Mouse (Mus musculus) liver, adult 2 months (tissue): Measurements from ENCODE around the gene Cacna1c. TPM values are rescaled to one million over a fixed set of nuclear protein-coding genes. Genes with fewer than 3 reads are reported as not detected.

Experiments used
- DNase-seq: peaks from one replicate; pipeline ENCODE4 v3.0.0-alpha.2; 2011; ENCODE audit warnings: low read depth, low spot score; ENCODE audit errors: extremely low read depth
- H3K27ac ChIP-seq: fragments of 200-500 bp; replicated peaks from 2 replicates; pipeline ENCODE4 v1.5.1; 2012; ENCODE audit warnings: low read depth, mild to moderate bottlenecking, control low read depth, inconsistent platforms, low read length; ENCODE audit not compliant: insufficient read depth
- H3K27me3 ChIP-seq: fragments of 200-500 bp; 2 replicates; pipeline ENCODE4 v1.6.1; 2012; ENCODE audit warnings: mild to moderate bottlenecking, moderate library complexity, low read length, inconsistent platforms; ENCODE audit not compliant: control insufficient read depth, insufficient read depth
- H3K36me3 ChIP-seq: fragments of 200-500 bp; 2 replicates; pipeline ENCODE4 v1.6.1; 2012; ENCODE audit warnings: low read length, inconsistent platforms; ENCODE audit not compliant: control insufficient read depth, insufficient read depth
- H3K4me1 ChIP-seq: fragments of 200-500 bp; 2 replicates; pipeline ENCODE4 v1.6.1; 2011; ENCODE audit warnings: low read length; ENCODE audit not compliant: control insufficient read depth, insufficient read depth
- H3K4me3 ChIP-seq: fragments of 200-500 bp; 2 replicates; pipeline ENCODE4 v1.5.1; 2011; ENCODE audit warnings: low read depth, mild to moderate bottlenecking, control low read depth, low read length, moderate library complexity; ENCODE audit not compliant: insufficient read depth
- H3K79me2 ChIP-seq: fragments of 200-500 bp; 2 replicates; pipeline ENCODE4 v1.6.1; 2012; ENCODE audit warnings: inconsistent platforms, mild to moderate bottlenecking, low read length, moderate library complexity; ENCODE audit not compliant: control insufficient read depth, insufficient read depth
- H3K9ac ChIP-seq: fragments of 200-500 bp; 2 replicates; pipeline ENCODE4 v1.6.1; 2012; ENCODE audit warnings: low read depth, mild to moderate bottlenecking, control low read depth, inconsistent platforms, low read length
- CTCF ChIP-seq: fragments of 200-500 bp; IDR thresholded peaks from 2 replicates; pipeline ENCODE4 v1.5.1; 2011; ENCODE audit warnings: low read depth, low read length, control low read depth
- POLR2A ChIP-seq: fragments of 200-500 bp; IDR thresholded peaks from 2 replicates; pipeline ENCODE4 v1.6.1; 2011; ENCODE audit warnings: low read length, control low read depth; ENCODE audit not compliant: insufficient read depth; ENCODE audit errors: extremely low read depth
- WGBS: fragments of 180-500 bp; shearing (Covaris S2); methylation state at CpG from one replicate; pipeline ENCODE4 v1.1.7; 2018; 5-methylcytosine and 5-hydroxymethylcytosine counted together
- polyA plus RNA-seq: library from polyadenylated mRNA; depleted of rRNA; stranded (reverse); fragments of >200 nt; gene quantifications from 2 replicates; pipeline ENCODE4 v1.2.3, GENCODE M21; 2012
- total RNA-seq: library from RNA; depleted of rRNA; stranded (reverse); fragments of >200 nt; gene quantifications from 2 replicates; pipeline ENCODE4 v1.2.3, GENCODE M21; 2014

Gene Cacna1c
- total and polyA plus RNA-seq, 2 experiments: 0.09 to 0.18 TPM

DNA sequence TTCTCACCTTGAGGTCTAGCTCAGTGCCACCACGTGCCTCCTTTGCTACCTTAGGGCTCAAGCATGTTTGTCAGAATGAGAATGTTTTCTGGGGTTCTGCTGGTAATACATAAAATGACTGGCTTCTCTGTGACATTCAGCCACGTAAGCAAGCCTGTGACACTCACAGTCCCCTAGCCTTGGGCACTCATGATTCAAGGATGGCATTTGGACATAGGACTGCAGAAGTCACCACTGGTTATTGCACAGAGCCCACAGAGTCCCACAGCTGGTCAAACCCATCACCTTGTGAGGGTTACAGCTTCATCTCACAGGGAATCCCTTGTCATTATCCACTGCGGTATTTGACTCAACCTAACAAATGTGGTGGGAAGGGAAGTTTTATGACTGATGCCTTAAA lies 408.3 kb downstream of the Cacna1c start:
- Histone ChIP-seq H3K27ac (no peak overlapping the region), H3K9ac (no peak overlapping the region), H3K27me3 (no peaks in the 10 kb centered on the region), H3K79me2 (no peaks in the 10 kb centered on the region), H3K36me3 (no peaks in the 10 kb centered on the region), H3K4me1 (no peaks in the 10 kb centered on the region), H3K4me3 (no peak overlapping the region)
- TF ChIP-seq CTCF (no peak), POLR2A (no peak)
- WGBS: 81% methylated on average over 3 of the region's 3 CpGs
- DNase-seq: no peak

- H3K79me2 ChIP-seq: no peaks in the 10 kb centered on the region
- no peaks in the 10 kb centered on the region for H3K36me3 ChIP-seq
- H3K4me1 ChIP-seq: no peaks in the 10 kb centered on the region
- 68% methylated on average over 7 of the region's 7 CpGs for WGBS
- no peak overlapping the region for H3K9ac ChIP-seq
- no peak overlapping the region for H3K4me3 ChIP-seq
- H3K27ac ChIP-seq: no peak overlapping the region
- DNase-seq: no peak
- no peak for TF ChIP-seq CTCF
- TF ChIP-seq POLR2A: no peak
- H3K27me3 ChIP-seq: no peaks in the 10 kb centered on the region
Observed at GRCm38 (mm10) chr6:118780280-118780679, 415.9 kb downstream of the Cacna1c start.

GRCm38 (mm10) chr6:118779201-118779600 lies 417.0 kb downstream of the Cacna1c start:
- H3K79me2 ChIP-seq: no peaks in the 10 kb centered on the region
- TF ChIP-seq POLR2A (no peak), CTCF (no peak)
- H3K4me3 ChIP-seq: no peak overlapping the region
- no peaks in the 10 kb centered on the region for H3K36me3 ChIP-seq
- no peaks in the 10 kb centered on the region for H3K4me1 ChIP-seq
- WGBS: 81% methylated on average over 8 of the region's 8 CpGs
- no peaks in the 10 kb centered on the region for H3K27me3 ChIP-seq
- H3K9ac ChIP-seq: no peak overlapping the region
- DNase-seq: no peak
- no peak overlapping the region for H3K27ac ChIP-seq

DNA sequence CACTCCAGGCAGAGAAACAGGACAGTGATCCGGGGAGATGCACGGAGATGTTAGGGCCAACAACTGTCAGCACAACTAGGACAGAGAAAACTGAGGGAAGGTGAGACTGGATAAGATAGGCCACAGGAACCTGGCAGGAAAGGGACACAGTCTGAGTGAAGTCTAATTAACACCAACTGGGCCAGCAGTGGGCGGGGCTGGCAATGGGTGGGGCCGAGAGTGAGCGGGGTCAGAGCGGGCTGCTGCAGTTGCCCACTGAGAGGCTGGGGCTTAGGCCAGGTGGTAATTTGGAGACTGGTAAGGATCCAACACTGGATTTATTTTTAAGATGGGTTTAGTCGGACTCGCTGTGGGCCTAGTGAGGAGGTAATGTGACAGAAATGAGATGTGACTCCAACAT lies 418.8 kb downstream of the Cacna1c start:
- Histone ChIP-seq H3K4me1 (no peaks in the 10 kb centered on the region), H3K4me3 (no peak overlapping the region), H3K79me2 (no peaks in the 10 kb centered on the region), H3K9ac (no peak overlapping the region), H3K27me3 (no peaks in the 10 kb centered on the region), H3K27ac (no peak overlapping the region), H3K36me3 (no peaks in the 10 kb centered on the region)
- 83% methylated on average over 8 of the region's 8 CpGs for WGBS
- DNase-seq: no peak
- TF ChIP-seq POLR2A (no peak), CTCF (no peak)

- no peak overlapping the region for H3K27ac ChIP-seq
- WGBS: 90% methylated on average over 9 of the region's 9 CpGs
- DNase-seq: no peak
Observed at GRCm38 (mm10) chr6:118776459-118776858, 419.8 kb downstream of the Cacna1c start.

DNA sequence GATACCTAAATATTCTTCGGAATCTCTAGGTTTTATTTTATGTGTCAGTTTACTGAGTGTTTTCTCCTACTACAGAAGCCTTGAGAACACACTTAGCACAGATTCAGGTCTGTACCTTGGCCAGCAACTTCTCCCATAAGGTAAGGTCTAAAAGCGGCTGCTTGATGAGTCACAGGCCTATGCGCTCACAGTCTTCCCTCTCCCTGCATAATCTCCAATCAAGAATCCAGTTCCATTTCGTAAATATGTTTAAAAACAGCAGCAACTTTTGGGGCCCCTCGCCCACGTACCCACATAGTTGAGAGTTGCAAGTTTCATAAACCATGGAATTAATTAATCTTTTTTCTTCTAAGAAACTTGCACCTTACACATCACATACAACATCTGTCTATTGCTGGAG lies 423.6 kb downstream of the Cacna1c start:
- WGBS: 86% methylated on average over 6 of the region's 6 CpGs

More at GRCm38 (mm10) chr6:118776459-118776858, 419.8 kb downstream of the Cacna1c start:
- Histone ChIP-seq H3K4me1 (no peaks in the 10 kb centered on the region), H3K36me3 (no peaks in the 10 kb centered on the region), H3K4me3 (no peak overlapping the region), H3K9ac (no peak overlapping the region), H3K27me3 (no peaks in the 10 kb centered on the region), H3K79me2 (no peaks in the 10 kb centered on the region)
- TF ChIP-seq CTCF (no peak), POLR2A (no peak)

More for the DNA sequence above, 423.6 kb downstream of the Cacna1c start:
- TF ChIP-seq CTCF (no peak), POLR2A (no peak)
- DNase-seq: no peak
- H3K79me2 ChIP-seq: no peaks in the 10 kb centered on the region
- no peak overlapping the region for H3K27ac ChIP-seq
- H3K36me3 ChIP-seq: no peaks in the 10 kb centered on the region
- no peaks in the 10 kb centered on the region for H3K27me3 ChIP-seq
- H3K4me1 ChIP-seq: no peaks in the 10 kb centered on the region
- H3K4me3 ChIP-seq: no peak overlapping the region
- H3K9ac ChIP-seq: no peak overlapping the region
